Mouse (Mus musculus): ENCODE measurements around the gene Psip1.
"Not testable (repeated sequence)": the region's sequence is repeated elsewhere in the genome, so short reads cannot be mapped to it uniquely, and the experiment has no call there.

Gene Psip1

DNA sequence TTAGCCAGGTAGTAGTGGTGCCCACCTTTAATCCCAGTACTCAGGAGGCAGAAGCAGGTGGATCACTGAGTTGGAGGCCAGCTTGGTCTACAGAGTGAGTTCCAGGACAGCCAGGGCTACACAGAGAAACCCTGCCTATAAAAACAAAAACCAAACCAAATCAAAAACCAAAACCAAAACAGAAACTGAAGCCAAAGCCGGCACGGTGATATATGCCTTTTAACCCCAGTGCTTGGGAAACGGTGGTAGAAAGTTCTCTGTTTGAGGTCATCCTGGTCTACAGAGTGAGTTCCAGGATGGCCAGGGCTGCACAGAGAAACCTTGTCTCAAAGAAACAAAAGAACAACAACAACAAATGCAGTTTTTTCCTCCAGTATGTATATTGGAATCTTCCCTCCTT lies 26.0 kb upstream of the Psip1 start:
- in situ Hi-C loops (cut with MboI; ENCODE audit: low pct_unique_long_range_greater_than_20kb in 1 of 2, low sequenced_read_pairs in 2 of 2, unreplicated experiment in 1 of 2), result no loop called here

DNA sequence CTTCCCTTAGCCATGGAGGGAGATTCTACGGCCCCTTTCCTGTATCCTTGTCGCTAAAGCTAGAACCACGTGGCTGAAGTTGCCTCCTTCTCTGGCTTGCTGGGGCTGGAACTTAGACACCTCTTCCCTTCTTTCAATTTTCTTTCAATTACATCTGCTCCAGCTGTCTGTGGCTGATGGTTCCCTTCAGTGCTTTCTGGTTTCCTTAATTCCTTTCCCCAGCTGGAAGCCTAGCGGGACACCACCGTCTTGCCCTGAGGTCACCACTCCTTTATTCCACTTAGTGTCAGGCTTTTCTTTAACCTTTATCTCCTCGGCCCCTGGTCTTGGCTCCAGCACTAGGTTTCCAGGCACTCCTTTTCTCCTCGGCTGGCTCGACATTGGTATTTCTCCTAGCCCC lies 24.8 kb upstream of the Psip1 start:
- in situ Hi-C loops (cut with MboI; ENCODE audit: low pct_unique_long_range_greater_than_20kb in 1 of 2, low sequenced_read_pairs in 2 of 2, unreplicated experiment in 1 of 2), result no loop called here

GRCm38 (mm10) chr4:83509600-83509999 lies 23.3 kb upstream of the Psip1 start:
- in situ Hi-C loops (cut with MboI; ENCODE audit: low pct_unique_long_range_greater_than_20kb in 1 of 2, low sequenced_read_pairs in 2 of 2, unreplicated experiment in 1 of 2), result no loop called here

- in situ Hi-C loops (cut with MboI; ENCODE audit: low pct_unique_long_range_greater_than_20kb in 1 of 2, low sequenced_read_pairs in 2 of 2, unreplicated experiment in 1 of 2), result no loop called here
Observed at GRCm38 (mm10) chr4:83501037-83501430, 14.8 kb upstream of the Psip1 start.

DNA sequence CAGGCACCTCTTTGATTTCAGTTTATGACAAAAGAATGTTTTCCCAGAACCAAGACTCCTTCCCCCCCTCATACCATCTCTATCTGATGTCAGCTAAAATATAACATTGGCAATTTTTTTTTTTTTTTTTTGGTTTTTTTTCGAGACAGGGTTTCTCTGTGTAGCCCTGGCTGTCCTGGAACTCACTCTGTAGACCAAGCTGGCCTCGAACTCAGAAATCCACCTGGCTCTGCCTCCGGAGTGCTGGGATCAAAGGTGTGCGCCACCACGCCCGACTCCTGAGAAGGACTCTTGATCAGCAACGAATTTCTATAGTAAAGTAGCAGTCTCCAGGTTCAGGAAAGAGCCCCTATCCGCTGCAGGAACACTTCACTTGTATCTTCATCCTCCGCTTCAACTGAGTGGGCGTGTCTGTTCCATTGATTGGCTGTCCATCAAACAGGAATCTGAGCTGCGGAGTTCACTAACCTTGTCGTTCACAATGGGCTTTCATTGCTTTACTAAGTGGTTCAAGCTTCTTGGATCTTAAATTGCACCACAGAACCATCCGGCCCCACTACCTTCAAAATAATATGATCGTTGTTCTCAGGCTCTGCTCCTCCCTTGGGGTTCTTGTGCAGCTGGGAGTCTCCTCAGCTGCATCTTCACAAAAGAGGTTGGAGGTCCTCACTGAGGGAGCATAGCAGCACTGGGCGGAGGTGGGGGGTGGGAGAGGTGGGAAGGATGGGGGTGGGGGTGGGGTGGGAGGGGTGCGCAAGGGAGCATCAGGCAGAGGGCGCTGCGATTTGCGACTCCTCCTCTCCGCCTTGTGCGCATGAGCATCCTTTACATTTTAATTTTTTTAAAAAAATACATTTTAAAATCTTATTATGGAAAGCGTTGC lies 14.1 kb upstream of the Psip1 start:
- in situ Hi-C loops (cut with MboI; ENCODE audit: low pct_unique_long_range_greater_than_20kb in 1 of 2, low sequenced_read_pairs in 2 of 2, unreplicated experiment in 1 of 2), result no loop called here

DNA sequence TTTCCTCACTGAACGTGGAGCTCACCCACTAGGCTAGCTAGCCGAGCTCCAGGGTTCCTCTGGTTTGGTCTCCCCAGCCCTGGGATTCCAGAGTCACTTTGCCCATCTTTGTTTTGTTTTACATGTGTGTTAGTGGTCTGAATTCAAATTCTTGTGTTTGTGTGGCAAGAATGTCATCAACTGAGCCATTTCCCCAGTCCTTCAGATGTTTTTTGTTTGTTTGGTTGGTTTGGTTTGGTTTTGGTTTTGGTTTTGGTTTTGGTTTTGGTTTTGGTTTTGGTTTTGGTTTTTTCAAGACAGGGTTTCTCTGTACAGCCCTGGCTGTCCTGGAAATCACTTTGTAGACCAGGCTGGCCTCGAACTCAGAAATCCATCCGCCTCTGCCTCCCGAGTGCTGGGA lies 10.8 kb upstream of the Psip1 start:
- in situ Hi-C loops (cut with MboI; ENCODE audit: low pct_unique_long_range_greater_than_20kb in 1 of 2, low sequenced_read_pairs in 2 of 2, unreplicated experiment in 1 of 2), result not testable (repeated sequence)

DNA sequence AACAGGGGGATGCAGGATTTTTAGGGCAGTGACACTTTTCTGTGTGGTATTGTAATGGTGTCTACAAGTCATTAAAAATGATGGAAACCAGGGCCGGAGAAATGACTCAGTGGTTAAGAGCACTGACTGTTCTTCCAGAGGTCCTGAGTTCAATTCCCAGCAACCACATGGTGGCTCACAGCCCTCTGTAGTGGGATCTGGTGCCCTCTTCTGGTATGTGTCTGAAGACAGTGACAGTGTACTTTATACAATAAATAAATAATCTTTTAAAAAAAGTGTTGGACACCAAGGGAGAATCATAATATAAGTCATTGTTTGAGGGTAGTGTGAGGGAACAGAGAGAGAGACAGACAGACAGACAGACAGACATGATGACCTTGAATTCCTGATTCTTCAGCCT lies 6.9 kb upstream of the Psip1 start:
- in situ Hi-C loops (cut with MboI; ENCODE audit: low pct_unique_long_range_greater_than_20kb in 1 of 2, low sequenced_read_pairs in 2 of 2, unreplicated experiment in 1 of 2), result no loop called here

GRCm38 (mm10) chr4:83489121-83489520 lies 2.9 kb upstream of the Psip1 start:
- in situ Hi-C loops (cut with MboI; ENCODE audit: low pct_unique_long_range_greater_than_20kb in 1 of 2, low sequenced_read_pairs in 2 of 2, unreplicated experiment in 1 of 2), result no loop called here

DNA sequence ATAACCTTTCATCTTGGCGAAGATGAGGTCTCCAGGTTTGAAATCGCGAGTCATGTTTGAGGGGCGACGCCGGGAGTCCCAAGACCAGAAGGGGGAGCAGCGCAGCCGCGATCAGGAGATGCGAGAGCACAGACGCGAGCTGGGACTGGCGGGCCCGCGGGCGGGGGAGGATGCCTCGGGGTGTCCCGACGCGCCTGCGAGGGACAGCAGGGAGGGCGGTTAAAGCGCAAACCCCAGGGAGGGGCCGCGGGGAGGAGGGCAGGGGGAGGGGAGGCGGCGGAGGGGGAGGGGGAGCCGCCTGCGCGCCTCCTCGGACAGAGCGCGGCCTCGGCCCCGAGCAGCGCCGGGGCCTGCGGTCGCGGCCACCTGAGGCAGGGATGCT lies 533 bp downstream of the Psip1 start:
- in situ Hi-C loops (cut with MboI; ENCODE audit: low pct_unique_long_range_greater_than_20kb in 1 of 2, low sequenced_read_pairs in 2 of 2, unreplicated experiment in 1 of 2), result no loop called here

DNA sequence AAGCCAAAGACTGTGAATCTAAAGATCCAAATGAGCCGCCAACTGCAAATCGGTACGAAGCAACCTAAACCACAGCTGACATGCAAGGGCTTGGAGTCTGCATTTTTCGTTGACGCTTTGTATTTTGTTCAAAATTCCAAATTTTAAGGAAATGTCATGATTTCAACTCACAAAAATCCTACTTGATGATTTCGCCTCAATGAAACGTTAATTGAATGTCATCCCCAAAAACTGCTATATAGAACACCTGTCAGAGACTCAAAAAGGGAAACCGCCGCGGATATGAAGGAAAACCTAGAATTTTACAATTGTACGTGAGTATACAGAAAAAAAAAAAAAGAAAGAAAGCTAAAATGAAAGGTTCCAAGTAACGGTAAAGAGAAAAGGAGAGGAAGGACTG lies 1.0 kb downstream of the Psip1 start:
- in situ Hi-C loops (cut with MboI; ENCODE audit: low pct_unique_long_range_greater_than_20kb in 1 of 2, low sequenced_read_pairs in 2 of 2, unreplicated experiment in 1 of 2), result no loop called here

- in situ Hi-C loops (cut with MboI; ENCODE audit: low pct_unique_long_range_greater_than_20kb in 1 of 2, low sequenced_read_pairs in 2 of 2, unreplicated experiment in 1 of 2), result no loop called here
Observed at GRCm38 (mm10) chr4:83468208-83468607, 18.1 kb downstream of the Psip1 start.

- in situ Hi-C loops (cut with MboI; ENCODE audit: low pct_unique_long_range_greater_than_20kb in 1 of 2, low sequenced_read_pairs in 2 of 2, unreplicated experiment in 1 of 2), result no loop called here
Observed at GRCm38 (mm10) chr4:83467615-83468014, 18.6 kb downstream of the Psip1 start.

- in situ Hi-C loops (cut with MboI; ENCODE audit: low pct_unique_long_range_greater_than_20kb in 1 of 2, low sequenced_read_pairs in 2 of 2, unreplicated experiment in 1 of 2), result no loop called here
Observed at GRCm38 (mm10) chr4:83464827-83465226, 21.4 kb downstream of the Psip1 start.

DNA sequence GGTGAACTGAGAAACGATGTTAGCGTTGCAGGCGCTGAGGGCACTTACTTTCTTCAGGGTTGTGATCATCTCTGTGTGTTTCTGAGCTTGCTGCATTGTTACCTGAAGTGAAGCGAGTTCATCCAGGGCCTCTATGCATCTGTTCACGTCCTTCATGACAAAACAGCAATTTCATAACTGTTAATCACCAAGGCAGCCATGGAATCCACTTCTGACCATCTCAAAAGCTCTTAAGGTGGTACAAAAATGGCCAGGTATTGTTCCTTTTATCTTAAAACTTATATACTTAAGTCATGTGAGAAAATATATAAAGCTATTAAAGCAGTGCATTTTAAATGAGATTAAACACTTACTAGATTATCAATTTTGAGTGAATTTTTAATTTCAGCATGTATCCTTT lies 26.2 kb downstream of the Psip1 start:
- in situ Hi-C loops (cut with MboI; ENCODE audit: low pct_unique_long_range_greater_than_20kb in 1 of 2, low sequenced_read_pairs in 2 of 2, unreplicated experiment in 1 of 2), result no loop called here

- in situ Hi-C loops (cut with MboI; ENCODE audit: low pct_unique_long_range_greater_than_20kb in 1 of 2, low sequenced_read_pairs in 2 of 2, unreplicated experiment in 1 of 2), result no loop called here
Observed at GRCm38 (mm10) chr4:83450785-83451184, 35.5 kb downstream of the Psip1 start.

DNA sequence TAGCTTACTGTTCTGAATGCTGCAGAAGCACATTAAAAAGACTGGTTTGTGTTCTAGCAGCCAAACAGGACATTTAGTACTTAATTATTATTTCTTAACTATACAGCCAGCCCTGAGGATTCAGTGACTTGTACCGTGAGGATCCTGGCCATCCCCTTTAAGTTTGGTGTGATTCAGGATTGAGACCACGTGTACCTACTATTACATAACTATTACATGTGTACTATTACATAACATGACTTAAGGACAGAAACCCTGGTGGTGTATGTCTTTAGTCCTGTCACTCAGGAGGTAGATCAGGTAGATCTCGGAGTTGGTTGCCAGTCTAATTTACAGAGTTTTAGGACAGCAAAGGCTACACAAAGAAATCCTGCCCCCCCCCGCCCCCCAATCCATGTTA lies 45.2 kb downstream of the Psip1 start:
- in situ Hi-C loops (cut with MboI; ENCODE audit: low pct_unique_long_range_greater_than_20kb in 1 of 2, low sequenced_read_pairs in 2 of 2, unreplicated experiment in 1 of 2), result no loop called here

GRCm38 (mm10) chr4:83439045-83439444 lies 47.2 kb downstream of the Psip1 start:
- in situ Hi-C loops (cut with MboI; ENCODE audit: low pct_unique_long_range_greater_than_20kb in 1 of 2, low sequenced_read_pairs in 2 of 2, unreplicated experiment in 1 of 2), result no loop called here

DNA sequence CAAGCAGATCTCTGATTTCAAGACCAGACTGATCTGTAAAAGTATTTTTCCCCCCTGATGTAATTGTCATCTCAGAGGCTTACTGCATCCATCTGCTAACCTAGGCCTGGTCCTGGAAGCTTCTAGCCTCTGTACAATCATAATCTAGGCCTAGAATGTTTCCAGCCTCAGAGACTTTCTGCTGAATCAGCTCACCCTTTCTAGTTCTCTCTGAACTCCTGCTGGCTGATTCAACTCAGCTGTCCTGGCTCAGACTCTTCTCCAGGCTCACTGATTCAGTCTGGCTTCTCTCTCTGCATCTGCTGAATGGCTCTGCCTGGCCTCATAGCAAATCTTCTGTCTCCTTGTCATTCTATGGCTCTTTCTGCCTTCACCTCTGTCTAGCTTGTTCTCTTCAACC lies 48.1 kb downstream of the Psip1 start:
- in situ Hi-C loops (cut with MboI; ENCODE audit: low pct_unique_long_range_greater_than_20kb in 1 of 2, low sequenced_read_pairs in 2 of 2, unreplicated experiment in 1 of 2), result no loop called here

- in situ Hi-C loops (cut with MboI; ENCODE audit: low pct_unique_long_range_greater_than_20kb in 1 of 2, low sequenced_read_pairs in 2 of 2, unreplicated experiment in 1 of 2), result no loop called here
Observed at GRCm38 (mm10) chr4:83436375-83436774, 49.9 kb downstream of the Psip1 start.

DNA sequence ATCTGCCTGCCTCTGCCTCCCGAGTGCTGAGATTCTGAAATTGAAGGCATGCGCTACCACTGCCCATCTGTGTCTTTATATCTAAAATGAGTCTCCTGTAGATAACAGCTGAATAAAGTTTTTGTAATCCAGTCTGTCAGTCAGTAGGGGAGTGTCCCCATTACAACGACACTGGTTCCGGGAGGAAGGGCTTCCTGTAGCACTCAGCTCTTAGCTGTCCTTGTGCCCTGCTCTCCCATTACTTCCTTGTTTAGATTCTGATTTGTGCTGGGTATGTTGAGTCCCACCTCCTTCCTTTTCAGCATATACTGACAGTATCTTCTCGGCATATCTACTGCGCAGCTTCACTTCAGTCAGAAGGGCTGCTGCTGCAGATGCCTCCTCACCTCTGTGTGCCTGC lies 53.4 kb downstream of the Psip1 start:
- in situ Hi-C loops (cut with MboI; ENCODE audit: low pct_unique_long_range_greater_than_20kb in 1 of 2, low sequenced_read_pairs in 2 of 2, unreplicated experiment in 1 of 2), result no loop called here

GRCm38 (mm10) chr4:83431950-83432349 lies 54.3 kb downstream of the Psip1 start:
- in situ Hi-C loops (cut with MboI; ENCODE audit: low pct_unique_long_range_greater_than_20kb in 1 of 2, low sequenced_read_pairs in 2 of 2, unreplicated experiment in 1 of 2), result no loop called here

Measured in mouse embryonic stem cell (cell line).